Mouse (Mus musculus) megakaryocyte, adult 5-6 weeks (primary cell): ENCODE results near the gene Dxo. TPM values are rescaled to one million over a fixed set of nuclear protein-coding genes. Genes with fewer than 3 reads are reported as not detected.
"Not testable (repeated sequence)": the region's sequence is repeated elsewhere in the genome, so short reads cannot be mapped to it uniquely, and the experiment has no call there.

Experiments
- ATAC-seq: 2 replicates; pipeline ENCODE4 v1.8.0; 2016; ENCODE audit warnings: mild to moderate bottlenecking, inconsistent platforms; ENCODE audit not compliant: poor library complexity, severe bottlenecking
- total RNA-seq, 2 experiments: library from RNA; stranded (forward) in 1 of 2; stranded (reverse) in 1 of 2; fragments of 153-499, 151-499 nt in 1 of 2; fragments of 221-1000, 200-1000 nt in 1 of 2; gene quantifications; 2 replicates each; pipeline versions ENCODE4 v1.2.3 to v1.2.4; 2015 to 2017

Gene Dxo
- total RNA-seq, 2 experiments from 2014 or later: 17.7 to 22.4 TPM

GRCm38 (mm10) chr17:34814818-34815370, 21.9 kb upstream of the Dxo start:
- ATAC-seq: no peak

GRCm38 (mm10) chr17:34830776-34831175, 6.0 kb upstream of the Dxo start:
- ATAC-seq: not testable (repeated sequence)

GRCm38 (mm10) chr17:34836155-34836855, 514 bp upstream of the Dxo start:
- peak; percentile 71 for ATAC-seq

- ATAC-seq: peak; percentile 10
Measured at GRCm38 (mm10) chr17:34837464-34838324, 875 bp downstream of the Dxo start.

- no peak for ATAC-seq
Measured at GRCm38 (mm10) chr17:34838785-34839184, 2.0 kb downstream of the Dxo start.

- no peak for ATAC-seq
Measured at GRCm38 (mm10) chr17:34840736-34841307, 4.0 kb downstream of the Dxo start.

- ATAC-seq: no peak
Measured at GRCm38 (mm10) chr17:34844884-34845283, 8.1 kb downstream of the Dxo start.

- ATAC-seq: no peak
Measured at GRCm38 (mm10) chr17:34847192-34847591, 10.4 kb downstream of the Dxo start.

- no peak for ATAC-seq
Measured at GRCm38 (mm10) chr17:34847615-34848014, 10.8 kb downstream of the Dxo start.

GRCm38 (mm10) chr17:34849722-34850516, 13.1 kb downstream of the Dxo start, which contains the start of the genes Skiv2l and Nelfe:
Gene Skiv2l (minus strand): TSS chr17:34850210.
Gene Nelfe (plus strand): TSS chr17:34850391.
- peak; percentile 100 for ATAC-seq

GRCm38 (mm10) chr17:34850517-34851125, 13.8 kb downstream of the Dxo start:
- ATAC-seq: peak; percentile 20; the same call in 1 of the 2 replicates

GRCm38 (mm10) chr17:34853511-34853910, 16.7 kb downstream of the Dxo start:
- ATAC-seq: no peak

GRCm38 (mm10) chr17:34854761-34855160, 17.9 kb downstream of the Dxo start:
- no peak for ATAC-seq

GRCm38 (mm10) chr17:34855825-34856224, 19.0 kb downstream of the Dxo start:
- ATAC-seq: peak; percentile 77

GRCm38 (mm10) chr17:34858670-34859069, 21.9 kb downstream of the Dxo start:
- ATAC-seq: no peak

- no peak for ATAC-seq
Measured at GRCm38 (mm10) chr17:34860514-34860913, 23.7 kb downstream of the Dxo start.

- no peak for ATAC-seq
Measured at GRCm38 (mm10) chr17:34861704-34862415, 25.0 kb downstream of the Dxo start.

GRCm38 (mm10) chr17:34862416-34863081, 25.7 kb downstream of the Dxo start, which contains the start of gene Cfb:
Gene Cfb (minus strand): TSS chr17:34862518.
- no peak for ATAC-seq

GRCm38 (mm10) chr17:34865981-34866380, 29.2 kb downstream of the Dxo start:
- ATAC-seq: no peak
